Mouse (Mus musculus) megakaryocyte, embryonic 14.5 days (primary cell): ENCODE measurements around the gene Zfp423.

Experiments used
- FLI1 ChIP-seq: IDR thresholded peaks from 2 replicates; pipeline ENCODE4 v1.6.1; 2012; ENCODE audit warnings: low read length, inconsistent platforms, mixed read lengths
- GATA1 ChIP-seq: IDR thresholded peaks from 3 replicates; pipeline ENCODE4 v1.6.1; 2012; ENCODE audit warnings: mixed read lengths, low read length, inconsistent platforms, borderline replicate concordance

GRCm38 (mm10) chr8:87831116-87831515, 128.3 kb downstream of the Zfp423 start:
- TF ChIP-seq GATA1 = no peak
- no peak for TF ChIP-seq FLI1
